Mouse (Mus musculus): Measurements from ENCODE around the gene Gm17577.
"Not testable (repeated sequence)": the region's sequence is repeated elsewhere in the genome, so short reads cannot be mapped to it uniquely, and the experiment has no call there.

Gene Gm17577

GRCm38 (mm10) chrX:123246807-123247206 lies at the start of gene Gm17577:
Gm17577 (minus strand) TSS chrX:123246907.
- not testable (repeated sequence) for DNase-seq (ENCODE audit: low spot score)

GRCm38 (mm10) chrX:123222381-123222780 lies 24.3 kb downstream of the Gm17577 start, which contains the start of gene Srsx:
Srsx (minus strand) TSS chrX:123222481.
- DNase-seq (ENCODE audit: low spot score) = not testable (repeated sequence)

Measured in ovary, postnatal 10 days (tissue).